Mouse (Mus musculus) liver, embryonic 14.5 days (tissue): ENCODE data around the gene Prlr.

Experiments
- CTCF ChIP-seq: IDR thresholded peaks from 2 replicates; pipeline ENCODE4 v1.5.1; 2016; ENCODE audit warnings: antibody characterized with exemption, low read depth, control low read depth
- EP300 ChIP-seq: IDR thresholded peaks from 2 replicates; pipeline ENCODE4 v1.6.1; 2016; ENCODE audit warnings: antibody characterized with exemption, low read depth

DNA sequence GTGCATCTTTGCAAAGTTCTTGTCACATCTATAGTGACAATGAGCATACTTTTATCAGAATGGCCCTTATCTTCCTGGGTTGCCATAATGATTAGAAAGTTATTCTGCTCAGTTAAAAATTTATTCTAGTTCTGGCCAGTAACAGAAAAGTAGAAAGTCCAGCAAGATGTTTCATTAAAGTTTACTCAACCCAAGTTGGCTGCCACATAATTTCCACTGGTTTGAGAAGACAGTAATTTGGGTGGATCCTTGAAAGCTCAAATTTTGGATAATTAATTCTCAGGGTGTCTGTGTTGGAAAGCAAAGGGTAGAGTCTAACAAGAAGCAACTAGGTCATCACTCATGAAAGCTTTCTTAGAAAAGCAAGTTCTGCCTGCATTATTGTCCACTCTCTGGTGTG is 106.6 kb downstream of the Prlr start:
- TF ChIP-seq CTCF (no peak), EP300 (no peak)
